Mouse (Mus musculus): Measurements from ENCODE around the gene Dis3l. TPM values are rescaled to one million over a fixed set of nuclear protein-coding genes. Genes with fewer than 3 reads are reported as not detected.
"Not testable (repeated sequence)": the region's sequence is repeated elsewhere in the genome, so short reads cannot be mapped to it uniquely, and the experiment has no call there.

Gene Dis3l
- polyA plus RNA-seq, 1 experiment from 2014 or later: 24.6 TPM

GRCm38 (mm10) chr9:64271249-64271648 lies 69.8 kb downstream of the Dis3l start:
- no peak overlapping the region for H3K4me2 ChIP-seq (replicated peaks; ENCODE audit: low read depth, low read length)
- WGBS: 71% methylated on average over 3 of the region's 3 CpGs
- no peak overlapping the region for H3K4me3 ChIP-seq (ENCODE audit: low read length)
- H3K4me1 ChIP-seq (ENCODE audit: control insufficient read depth, insufficient read depth, low read length): no peaks in the 10 kb centered on the region
- H3K27me3 ChIP-seq (ENCODE audit: control insufficient read depth, insufficient read depth, low read length): no peaks in the 10 kb centered on the region
- H3K9ac ChIP-seq (ENCODE audit: low read depth, low read length): no peak overlapping the region
- H3K27ac ChIP-seq (ENCODE audit: low read depth, low read length): no peak overlapping the region
- no peaks in the 10 kb centered on the region for H3K9me3 ChIP-seq (ENCODE audit: control insufficient read depth, low read length)
- H3K36me3 ChIP-seq (ENCODE audit: control insufficient read depth, insufficient read depth, low read length): no peaks in the 10 kb centered on the region
- ATAC-seq (ENCODE audit: low FRiP score, low TSS enrichment): no peak

GRCm38 (mm10) chr9:64268836-64269235 lies 72.3 kb downstream of the Dis3l start:
- not testable (repeated sequence) for H3K4me1 ChIP-seq (ENCODE audit: control insufficient read depth, insufficient read depth, low read length); H3K27ac ChIP-seq (ENCODE audit: low read depth, low read length); H3K9ac ChIP-seq (ENCODE audit: low read depth, low read length); H3K4me3 ChIP-seq (ENCODE audit: low read length); H3K9me3 ChIP-seq (ENCODE audit: control insufficient read depth, low read length); H3K27me3 ChIP-seq (ENCODE audit: control insufficient read depth, insufficient read depth, low read length); H3K4me2 ChIP-seq (replicated peaks; ENCODE audit: low read depth, low read length); ATAC-seq (ENCODE audit: low FRiP score, low TSS enrichment); H3K36me3 ChIP-seq (ENCODE audit: control insufficient read depth, insufficient read depth, low read length)
- WGBS: 94% methylated on average over 8 of the region's 8 CpGs

- Histone ChIP-seq H3K27me3 (ENCODE audit: control insufficient read depth, insufficient read depth, low read length) (no peaks in the 10 kb centered on the region), H3K9me3 (ENCODE audit: control insufficient read depth, low read length) (no peaks in the 10 kb centered on the region), H3K36me3 (ENCODE audit: control insufficient read depth, insufficient read depth, low read length) (no peaks in the 10 kb centered on the region), H3K27ac (ENCODE audit: low read depth, low read length) (no peak overlapping the region), H3K4me3 (ENCODE audit: low read length) (no peak overlapping the region), H3K4me2 (replicated peaks; ENCODE audit: low read depth, low read length) (no peak overlapping the region), H3K4me1 (ENCODE audit: control insufficient read depth, insufficient read depth, low read length) (no peaks in the 10 kb centered on the region), H3K9ac (ENCODE audit: low read depth, low read length) (no peak overlapping the region)
- ATAC-seq (ENCODE audit: low FRiP score, low TSS enrichment): no peak
- WGBS: 81% methylated on average over 10 of the region's 10 CpGs
Measured at GRCm38 (mm10) chr9:64268196-64268595, 72.9 kb downstream of the Dis3l start.

GRCm38 (mm10) chr9:64267231-64267630 lies 73.9 kb downstream of the Dis3l start:
- H3K9ac ChIP-seq (ENCODE audit: low read depth, low read length): no peak overlapping the region
- H3K27ac ChIP-seq (ENCODE audit: low read depth, low read length): no peak overlapping the region
- no peaks in the 10 kb centered on the region for H3K36me3 ChIP-seq (ENCODE audit: control insufficient read depth, insufficient read depth, low read length)
- no peak for ATAC-seq (ENCODE audit: low FRiP score, low TSS enrichment)
- no peak overlapping the region for H3K4me3 ChIP-seq (ENCODE audit: low read length)
- H3K27me3 ChIP-seq (ENCODE audit: control insufficient read depth, insufficient read depth, low read length): no peaks in the 10 kb centered on the region
- no peak overlapping the region for H3K4me2 ChIP-seq (replicated peaks; ENCODE audit: low read depth, low read length)
- no peaks in the 10 kb centered on the region for H3K4me1 ChIP-seq (ENCODE audit: control insufficient read depth, insufficient read depth, low read length)
- no peaks in the 10 kb centered on the region for H3K9me3 ChIP-seq (ENCODE audit: control insufficient read depth, low read length)
- WGBS: 95% methylated on average over 1 of the region's 1 CpGs

- ATAC-seq (ENCODE audit: low FRiP score, low TSS enrichment): no peak
- H3K4me3 ChIP-seq (ENCODE audit: low read length): no peak overlapping the region
- 40% methylated on average over 1 of the region's 1 CpGs for WGBS
- no peaks in the 10 kb centered on the region for H3K27me3 ChIP-seq (ENCODE audit: control insufficient read depth, insufficient read depth, low read length)
- H3K9ac ChIP-seq (ENCODE audit: low read depth, low read length): no peak overlapping the region
- no peaks in the 10 kb centered on the region for H3K9me3 ChIP-seq (ENCODE audit: control insufficient read depth, low read length)
- no peaks in the 10 kb centered on the region for H3K36me3 ChIP-seq (ENCODE audit: control insufficient read depth, insufficient read depth, low read length)
- H3K27ac ChIP-seq (ENCODE audit: low read depth, low read length): no peak overlapping the region
- no peak overlapping the region for H3K4me2 ChIP-seq (replicated peaks; ENCODE audit: low read depth, low read length)
- no peaks in the 10 kb centered on the region for H3K4me1 ChIP-seq (ENCODE audit: control insufficient read depth, insufficient read depth, low read length)
Measured at GRCm38 (mm10) chr9:64264813-64265212, 76.3 kb downstream of the Dis3l start.

- WGBS: 92% methylated on average over 4 of the region's 4 CpGs
- H3K9me3 ChIP-seq (ENCODE audit: control insufficient read depth, low read length): no peaks in the 10 kb centered on the region
Measured at GRCm38 (mm10) chr9:64261023-64261422, 80.1 kb downstream of the Dis3l start.

GRCm38 (mm10) chr9:64259906-64260305 lies 81.2 kb downstream of the Dis3l start:
- H3K4me1 ChIP-seq (ENCODE audit: control insufficient read depth, insufficient read depth, low read length): no peaks in the 10 kb centered on the region
- no peak for ATAC-seq (ENCODE audit: low FRiP score, low TSS enrichment)
- H3K4me3 ChIP-seq (ENCODE audit: low read length): no peak overlapping the region
- H3K9me3 ChIP-seq (ENCODE audit: control insufficient read depth, low read length): no peaks in the 10 kb centered on the region
- H3K27ac ChIP-seq (ENCODE audit: low read depth, low read length): no peak overlapping the region
- no peaks in the 10 kb centered on the region for H3K36me3 ChIP-seq (ENCODE audit: control insufficient read depth, insufficient read depth, low read length)
- H3K27me3 ChIP-seq (ENCODE audit: control insufficient read depth, insufficient read depth, low read length): no peaks in the 10 kb centered on the region
- no peak overlapping the region for H3K4me2 ChIP-seq (replicated peaks; ENCODE audit: low read depth, low read length)
- WGBS: 90% methylated on average over 5 of the region's 5 CpGs
- no peak overlapping the region for H3K9ac ChIP-seq (ENCODE audit: low read depth, low read length)

More at GRCm38 (mm10) chr9:64261023-64261422, 80.1 kb downstream of the Dis3l start:
- H3K4me2 ChIP-seq (replicated peaks; ENCODE audit: low read depth, low read length): no peak overlapping the region
- no peak overlapping the region for H3K27ac ChIP-seq (ENCODE audit: low read depth, low read length)
- no peak overlapping the region for H3K4me3 ChIP-seq (ENCODE audit: low read length)
- ATAC-seq (ENCODE audit: low FRiP score, low TSS enrichment): no peak
- no peaks in the 10 kb centered on the region for H3K27me3 ChIP-seq (ENCODE audit: control insufficient read depth, insufficient read depth, low read length)
- H3K4me1 ChIP-seq (ENCODE audit: control insufficient read depth, insufficient read depth, low read length): no peaks in the 10 kb centered on the region
- H3K36me3 ChIP-seq (ENCODE audit: control insufficient read depth, insufficient read depth, low read length): no peaks in the 10 kb centered on the region
- no peak overlapping the region for H3K9ac ChIP-seq (ENCODE audit: low read depth, low read length)

Other genes with a start within 250 kb of the Dis3l start
- 0.16 and 0.19 TPM in 2 replicates for gene Lctl, start 224.1 kb downstream of the Dis3l start, polyA plus RNA-seq (2014; fragmentation: Nextera tagmentation; extraction: Ambion mirVana)
- gene Zwilch, start 168.2 kb downstream of the Dis3l start, polyA plus RNA-seq (2014; fragmentation: Nextera tagmentation; extraction: Ambion mirVana): 17.3 and 34.4 TPM in 2 replicates
- 1,389 and 1,446 TPM in 2 replicates for gene Rpl4, start 167.9 kb downstream of the Dis3l start, polyA plus RNA-seq (2014; fragmentation: Nextera tagmentation; extraction: Ambion mirVana)
- 25.7 and 37.9 TPM in 2 replicates for gene Snapc5, start 162.0 kb downstream of the Dis3l start, polyA plus RNA-seq (2014; fragmentation: Nextera tagmentation; extraction: Ambion mirVana)
- gene Uchl4, start 106.1 kb downstream of the Dis3l start, polyA plus RNA-seq (2014; fragmentation: Nextera tagmentation; extraction: Ambion mirVana): 2.9 and 3.3 TPM in 2 replicates
- gene Map2k1, start 87.7 kb downstream of the Dis3l start, polyA plus RNA-seq (2014; fragmentation: Nextera tagmentation; extraction: Ambion mirVana): 56.9 and 72.3 TPM in 2 replicates
- gene Tipin, start 59.7 kb downstream of the Dis3l start, polyA plus RNA-seq (2014; fragmentation: Nextera tagmentation; extraction: Ambion mirVana): 279 and 325 TPM in 2 replicates
- gene Megf11, start 44.3 kb upstream of the Dis3l start, polyA plus RNA-seq (2014; fragmentation: Nextera tagmentation; extraction: Ambion mirVana): 3.3 and 3.7 TPM in 2 replicates